Mouse (Mus musculus) spleen, adult 2 months (tissue): ENCODE results near the gene Crocc2.

Source experiments
- CTCF ChIP-seq: fragments of 200-500 bp; IDR thresholded peaks from 2 replicates; pipeline ENCODE4 v1.5.1; 2011; ENCODE audit warnings: mild to moderate bottlenecking, inconsistent platforms; ENCODE audit not compliant: insufficient read depth, insufficient read length, insufficient replicate concordance; ENCODE audit errors: extremely low read depth
- POLR2A ChIP-seq: fragments of 200-500 bp; IDR thresholded peaks from 2 replicates; pipeline ENCODE4 v1.6.1; 2011; ENCODE audit warnings: low read depth, low read length, inconsistent platforms

GRCm38 (mm10) chr1:93238201-93238600 lies 69.7 kb downstream of the Crocc2 start:
- TF ChIP-seq POLR2A = no peak
- no peak for TF ChIP-seq CTCF
